Mouse (Mus musculus) lung, postnatal 10 days (tissue): ENCODE measurements around the gene Lce3c.

Source experiments
- DNase-seq: peaks from one replicate; pipeline ENCODE4 v3.0.0; 2021

Lce3c gene

DNA sequence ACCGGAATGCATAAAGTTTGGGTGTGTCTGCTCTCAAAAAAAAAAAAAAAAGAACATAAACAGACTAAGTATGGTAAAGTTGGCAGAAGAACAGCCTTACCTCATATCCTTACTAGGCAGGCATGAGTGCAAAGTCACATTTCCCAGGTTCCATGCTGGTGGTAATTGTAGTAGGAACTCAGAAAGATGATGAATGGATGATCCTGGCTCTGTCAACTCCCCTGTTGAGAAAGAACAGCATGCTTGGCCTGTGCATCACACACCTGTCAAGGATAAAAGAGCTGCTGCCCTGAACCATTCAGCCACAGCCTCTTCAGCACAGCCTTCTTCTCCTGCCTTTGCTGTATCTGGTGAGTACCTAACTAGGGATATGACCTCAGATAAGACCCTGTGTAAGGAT is at the start of gene Lce3c:
Gene Lce3c (plus strand): TSS at position 301 of the 400 bp plus-strand sequence.
- DNase-seq = no peak

DNA sequence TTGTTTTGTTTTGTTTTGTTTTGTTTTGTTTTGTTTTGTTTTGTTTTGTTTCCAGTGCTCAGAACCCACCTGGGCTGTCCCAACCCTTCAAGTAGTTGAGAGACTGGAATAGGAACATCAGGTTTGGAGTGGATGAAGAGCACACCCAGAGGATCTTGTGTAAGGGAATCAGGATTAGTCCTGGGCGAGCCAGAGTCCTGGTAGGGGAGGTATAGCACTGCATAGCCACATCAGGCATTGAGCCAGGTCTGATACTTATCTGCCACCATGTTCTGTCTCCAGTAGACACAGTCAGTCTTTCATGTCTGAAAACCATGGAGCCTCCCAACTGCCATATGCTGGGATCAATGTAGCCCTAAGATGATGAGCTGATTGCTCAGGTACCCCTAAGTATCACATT is 49.8 kb upstream of the Lce3c start:
- no peak for DNase-seq

DNA sequence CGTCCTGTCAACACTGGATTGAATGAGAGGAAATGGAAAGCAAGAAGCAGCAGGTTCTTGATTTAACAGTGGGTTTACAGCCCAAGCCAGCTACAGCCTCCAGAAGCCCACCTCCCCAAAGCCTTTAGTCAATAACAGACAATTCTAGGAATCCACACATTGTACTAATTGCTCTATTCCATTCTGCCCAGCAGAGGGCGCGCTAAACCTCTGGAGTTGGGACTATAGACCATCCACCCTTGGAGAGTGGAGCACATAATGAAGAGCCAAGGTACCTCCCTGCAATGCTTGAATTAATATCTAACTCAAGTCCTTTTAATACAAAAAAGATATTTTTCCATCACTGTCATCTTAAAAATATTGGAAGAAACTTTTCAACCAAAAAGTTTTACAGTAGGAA is 41.3 kb upstream of the Lce3c start:
- peak; percentile 16 for DNase-seq

DNA sequence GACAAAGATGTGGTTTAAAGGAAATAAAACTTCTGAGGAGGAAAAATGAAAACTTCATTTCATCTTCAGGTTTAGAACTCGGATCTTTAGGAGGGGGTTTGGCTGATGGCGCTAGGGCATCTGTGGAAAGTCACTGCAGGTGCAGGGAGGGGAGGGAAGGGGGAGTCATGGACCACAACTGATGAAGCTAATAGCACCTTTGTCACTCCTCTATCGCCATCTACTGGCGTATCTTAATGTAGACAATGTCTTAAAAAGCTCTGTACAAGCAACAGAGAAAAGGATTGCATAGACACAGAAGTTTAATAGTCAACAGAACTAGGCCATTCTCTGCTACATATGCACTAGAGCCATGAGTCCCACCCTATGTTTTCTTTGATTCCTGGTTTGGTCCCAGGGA is 40.6 kb upstream of the Lce3c start:
- no peak for DNase-seq

DNA sequence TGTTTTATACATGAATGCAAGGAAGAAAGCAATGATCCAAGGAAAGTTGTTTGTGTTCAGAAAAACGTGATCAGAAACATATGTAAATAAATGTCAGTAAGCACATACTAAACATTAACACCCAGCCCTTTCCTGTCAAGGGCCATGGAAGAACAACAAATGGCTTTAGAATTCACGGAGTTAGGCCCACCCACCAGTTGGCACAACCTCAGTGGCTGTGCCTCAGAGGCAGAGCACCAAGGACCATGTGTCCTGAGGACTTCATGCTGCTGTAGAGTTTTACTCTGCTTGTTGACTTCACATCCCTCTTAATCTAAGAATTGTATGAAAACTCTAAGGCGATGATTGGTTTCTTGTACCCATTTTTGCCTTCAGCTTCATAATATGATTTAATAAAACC is 39.1 kb upstream of the Lce3c start:
- DNase-seq = no peak

DNA sequence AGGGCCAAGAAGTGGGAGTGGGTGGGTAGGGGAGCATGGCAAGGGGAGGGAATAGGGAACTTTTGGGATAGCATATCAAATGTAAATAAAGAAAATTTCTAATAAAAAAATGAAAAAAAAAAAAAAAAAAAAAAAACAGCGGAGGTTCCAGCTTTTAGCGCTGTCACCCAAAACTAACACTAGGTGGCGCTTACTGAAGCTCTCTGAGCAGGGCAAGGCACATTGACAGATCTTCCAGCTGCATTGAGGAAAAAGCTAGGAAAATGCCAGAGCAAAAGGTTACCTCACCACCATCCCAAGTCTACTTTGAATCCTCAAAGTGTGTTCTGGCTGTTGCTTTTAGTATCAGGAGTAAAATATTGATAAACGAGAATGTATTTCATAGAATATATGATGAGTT is 36.7 kb upstream of the Lce3c start:
- DNase-seq = no peak

DNA sequence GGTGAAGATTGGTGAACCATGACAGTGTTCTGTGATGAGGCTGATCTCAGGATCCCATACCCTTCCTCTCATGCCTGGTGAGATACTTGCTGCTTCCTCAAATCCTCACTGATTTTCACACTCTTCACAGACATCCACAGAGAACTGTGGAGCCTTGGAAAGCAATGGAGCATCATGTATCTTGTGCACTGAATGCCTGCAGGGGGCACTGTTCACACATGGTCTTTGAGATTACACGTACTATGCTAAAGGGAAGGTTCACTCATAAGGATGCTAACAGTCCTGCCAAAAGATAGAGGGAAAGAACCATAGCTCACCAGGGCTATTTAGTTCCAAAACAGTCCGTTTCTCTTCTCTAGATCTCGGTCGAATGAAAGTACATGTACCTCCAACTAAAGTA is 23.9 kb upstream of the Lce3c start:
- no peak for DNase-seq

DNA sequence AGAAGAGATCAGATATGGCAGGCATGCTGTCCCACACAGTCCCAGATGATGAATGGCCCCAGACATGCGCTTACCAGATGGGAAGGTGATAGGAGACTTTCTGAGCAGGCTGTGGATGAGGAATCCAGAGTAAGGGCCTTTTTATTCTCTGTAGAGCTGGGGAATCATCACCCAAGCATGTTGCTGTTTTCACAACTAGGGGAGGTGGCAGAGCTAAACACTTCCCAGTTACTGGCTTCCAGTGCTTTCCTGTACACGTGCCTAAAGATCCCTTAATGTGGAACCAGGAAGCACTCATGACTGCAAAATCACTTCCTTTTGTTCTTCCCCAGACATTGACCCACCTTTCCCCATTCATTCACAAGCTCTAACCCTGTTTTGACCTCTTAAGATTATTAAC is 18.2 kb upstream of the Lce3c start, which contains the start of gene Lce3a:
Gene Lce3a (minus strand): TSS at position 101 of the 400 bp plus-strand sequence.
- no peak for DNase-seq

DNA sequence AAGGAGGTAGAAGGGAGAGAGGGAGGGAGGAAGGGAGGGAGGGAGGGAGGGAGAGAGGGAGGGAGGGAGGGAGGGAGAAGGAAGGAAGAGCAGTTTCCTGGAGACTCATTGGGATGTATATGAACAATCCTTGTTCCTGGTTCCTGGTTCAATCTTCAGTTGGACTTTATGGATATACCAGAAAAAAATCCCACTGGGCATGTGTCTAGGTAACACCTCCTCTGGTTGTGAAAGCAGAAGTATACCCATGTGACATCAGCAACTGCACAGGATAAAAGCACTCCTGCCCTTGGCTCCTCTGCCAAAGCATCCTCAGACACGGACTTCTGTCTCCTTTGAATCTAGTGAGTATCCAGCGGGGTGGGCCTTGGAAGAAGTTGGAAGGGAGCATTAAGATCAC is 11.6 kb upstream of the Lce3c start, which contains the start of gene Lce3b:
Gene Lce3b (plus strand): TSS at position 301 of the 400 bp plus-strand sequence.
- no peak for DNase-seq

DNA sequence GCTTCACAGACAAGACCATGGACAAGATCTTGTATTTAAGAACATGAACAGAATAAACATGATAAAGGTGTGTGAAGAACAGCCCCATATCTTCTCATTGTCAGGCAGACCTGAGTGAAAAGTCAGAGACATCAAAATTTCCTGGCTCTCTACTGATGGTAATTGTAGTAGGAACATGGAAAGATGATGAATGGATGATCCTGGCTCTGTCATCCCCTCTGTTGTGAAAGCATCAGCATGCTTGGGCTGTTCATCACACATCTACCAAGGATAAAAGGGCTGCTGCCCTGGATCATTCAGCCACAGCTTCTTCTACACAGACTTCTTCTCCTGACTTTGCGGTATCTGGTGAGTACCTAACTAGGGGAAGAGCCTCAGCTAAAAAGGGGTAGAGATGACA is 12.8 kb downstream of the Lce3c start, which contains the start of gene Lce3d:
Gene Lce3d (plus strand): TSS at position 301 of the 400 bp plus-strand sequence.
- no peak for DNase-seq

DNA sequence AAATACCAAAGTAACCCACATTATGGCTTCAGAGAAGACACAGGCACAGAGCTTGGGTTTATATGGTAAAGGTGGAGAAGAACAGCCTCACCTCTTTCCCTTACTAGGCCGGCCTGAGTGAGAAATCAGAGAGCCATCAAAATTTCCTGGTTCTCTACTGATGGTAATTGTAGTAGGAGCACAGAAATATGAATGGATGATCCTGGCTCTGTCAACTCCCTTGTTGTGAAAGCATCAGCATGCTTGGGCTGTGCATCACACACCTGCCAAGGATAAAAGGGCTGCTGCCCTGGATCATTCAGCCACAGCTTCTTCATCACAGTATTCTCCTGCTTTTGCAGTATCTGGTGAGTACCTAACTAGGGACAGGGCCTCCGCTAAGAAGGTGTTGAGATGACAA is 22.5 kb downstream of the Lce3c start, which contains the start of gene Lce3e:
Gene Lce3e (plus strand): TSS at position 301 of the 400 bp plus-strand sequence.
- DNase-seq = no peak

DNA sequence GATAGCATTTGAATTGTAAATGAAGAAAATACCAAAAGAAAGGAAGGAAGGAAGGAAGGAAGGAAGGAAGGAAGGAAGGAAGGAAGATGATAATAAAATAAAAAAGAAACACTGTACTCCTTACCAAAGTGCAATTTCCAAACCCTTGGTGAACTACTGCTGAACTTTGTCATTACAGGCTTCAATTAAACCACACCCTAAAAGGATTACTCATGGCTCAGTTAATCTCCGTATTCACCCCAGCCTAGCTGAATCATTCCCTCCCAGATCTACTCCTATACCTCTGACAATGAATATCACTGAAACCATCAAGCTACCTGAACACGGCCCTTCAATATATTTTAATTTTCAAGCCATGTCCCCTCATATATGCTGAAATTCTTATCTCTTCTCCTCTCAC is 34.2 kb downstream of the Lce3c start:
- DNase-seq = no peak

DNA sequence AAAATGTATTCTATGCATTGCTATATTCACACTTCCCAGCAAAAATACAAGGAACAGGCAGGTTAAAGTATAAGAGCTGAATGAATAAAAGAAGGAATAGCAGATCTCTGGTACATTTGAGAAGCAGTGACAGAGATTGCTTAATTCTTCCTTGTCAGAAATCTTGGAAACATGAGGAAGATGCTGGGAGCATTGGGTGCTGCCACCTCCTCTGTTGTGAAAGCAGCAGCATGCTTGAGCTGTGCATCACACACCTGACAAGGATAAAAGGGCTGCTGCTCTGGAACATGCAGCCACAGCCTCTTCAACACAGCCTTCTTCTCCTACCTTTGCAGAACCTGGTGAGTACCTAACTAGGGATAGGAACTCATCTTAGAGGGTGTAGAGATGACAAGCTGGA is 47.6 kb downstream of the Lce3c start, which contains the start of gene Lce3f:
Gene Lce3f (plus strand): TSS at position 301 of the 400 bp plus-strand sequence.
- no peak for DNase-seq
